In genomic region chr10:83895741-83896150, GRCm38 (mm10) we compare ENCODE assay signal across 9 mouse cellular contexts.
DNase-seq lines count a peak whose midpoint lies in the region; ATAC-seq and TF ChIP-seq lines count a peak whose summit lies in the region.
"Had no signal": no experiment of that assay in that cellular context is flagged by ENCODE, and none has a peak within 500 bp of the region (broad histone marks: within the 10 kb centered on the region; RNA-seq: fewer than 3 reads in every experiment).

No protein-coding gene starts in this region.

- no peak overlapping the region for H3K9ac ChIP-seq in embryonic facial prominence, embryonic 11.5 days (replicated peaks; ENCODE audit: low read length)
- no peak overlapping the region for H3K9ac ChIP-seq in heart, embryonic 11.5 days (ENCODE audit: low read depth, low read length)
- H3K9ac ChIP-seq in lung, postnatal 0 days (replicated peaks; ENCODE audit: low read depth), result no peak overlapping the region
- no peak overlapping the region for H3K9ac ChIP-seq in forebrain, embryonic 13.5 days

- H3K4me1 ChIP-seq in kidney, adult 2 months (ENCODE audit: control insufficient read depth, insufficient read depth, low read length), result no peaks in the 10 kb centered on the region
- peaks cover 4% of the 10 kb centered on the region; the same call in 1 of the 2 replicates for H3K4me1 ChIP-seq in embryonic facial prominence, embryonic 11.5 days (ENCODE audit: control insufficient read depth, insufficient read depth, low read length)
- peaks cover 21% of the 10 kb centered on the region for H3K4me1 ChIP-seq in heart, embryonic 11.5 days (ENCODE audit: control insufficient read depth, insufficient read depth, low read length)
- H3K4me1 ChIP-seq in lung, postnatal 0 days (ENCODE audit: insufficient read depth, low read depth, low read length), result no peaks in the 10 kb centered on the region
- no peaks in the 10 kb centered on the region for H3K4me1 ChIP-seq in forebrain, embryonic 13.5 days

- TF ChIP-seq EP300 in lung, postnatal 0 days (IDR thresholded peaks at IDR 0.05), result no peak

- no peaks in the 10 kb centered on the region for H3K27me3 ChIP-seq in kidney, adult 2 months (replicated peaks; ENCODE audit: control insufficient read depth, insufficient read depth, low read length)
- H3K27me3 ChIP-seq in embryonic facial prominence, embryonic 11.5 days (ENCODE audit: control insufficient read depth, insufficient read depth, low read length), result no peaks in the 10 kb centered on the region
- no peaks in the 10 kb centered on the region for H3K27me3 ChIP-seq in heart, embryonic 11.5 days (ENCODE audit: control insufficient read depth, insufficient read depth, low read length)
- H3K27me3 ChIP-seq in lung, postnatal 0 days (replicated peaks; ENCODE audit: insufficient read depth, low read length), result no peaks in the 10 kb centered on the region
- H3K27me3 ChIP-seq in forebrain, embryonic 13.5 days, result no peaks in the 10 kb centered on the region

- H3K36me3 ChIP-seq in kidney, adult 2 months (ENCODE audit: control insufficient read depth, insufficient read depth, low read length), result no peaks in the 10 kb centered on the region
- no peaks in the 10 kb centered on the region for H3K36me3 ChIP-seq in embryonic facial prominence, embryonic 11.5 days (replicated peaks; ENCODE audit: control insufficient read depth, insufficient read depth, low read depth, low read length)
- H3K36me3 ChIP-seq in heart, embryonic 11.5 days (ENCODE audit: control insufficient read depth, insufficient read depth, low read length), result no peaks in the 10 kb centered on the region
- no peaks in the 10 kb centered on the region for H3K36me3 ChIP-seq in lung, postnatal 0 days (ENCODE audit: insufficient read depth, low read length)
- H3K36me3 ChIP-seq in forebrain, embryonic 13.5 days (ENCODE audit: poor library complexity, severe bottlenecking), result no peaks in the 10 kb centered on the region

- WGBS in kidney, adult 2 months, result 48% methylated on average over 3 of the region's 3 CpGs
- 19% methylated on average over 3 of the region's 3 CpGs for WGBS in embryonic facial prominence, embryonic 11.5 days
- WGBS in heart, embryonic 11.5 days (ENCODE audit: insufficient replicate concordance), result 14% methylated on average over 3 of the region's 3 CpGs
- WGBS in lung, postnatal 0 days, result 46% methylated on average over 3 of the region's 3 CpGs
- 87% methylated on average over 3 of the region's 3 CpGs for WGBS in forebrain, embryonic 13.5 days

- no peak for TF ChIP-seq POLR2A in kidney, adult 2 months (IDR thresholded peaks at IDR 0.05; ENCODE audit: low read depth, low read length)

- peak; percentile 50 for DNase-seq in kidney, postnatal 10 days
- no peak for DNase-seq in kidney, adult 2 months
- peak; percentile 80 for DNase-seq in embryonic facial prominence, embryonic 11.5 days (ENCODE audit: low spot score)
- DNase-seq in lung, postnatal 0 days (ENCODE audit: low spot score), result peak; percentile 76
- no peak for DNase-seq in neural tube, embryonic 10.5 days (ENCODE audit: extremely low spot score, low spot score)
- no peak for DNase-seq in c-Kit-positive CD71-positive TER-119-positive erythroid progenitor cells, embryonic 14.5 days (ENCODE audit: low spot score)

- ATAC-seq in embryonic facial prominence, embryonic 11.5 days (replicated peaks; ENCODE audit: insufficient number of reproducible peaks, low FRiP score, low TSS enrichment, low read depth), result peak; percentile 56; the same call in 1 of the 2 replicates
- ATAC-seq in heart, embryonic 11.5 days (replicated peaks; ENCODE audit: insufficient number of reproducible peaks, low FRiP score, low TSS enrichment), result peak; percentile 65
- ATAC-seq in lung, postnatal 0 days, result peak; percentile 84
- ATAC-seq in forebrain, embryonic 13.5 days, result no peak

- H3K4me2 ChIP-seq in embryonic facial prominence, embryonic 11.5 days (ENCODE audit: low read depth, low read length), result no peak overlapping the region
- H3K4me2 ChIP-seq in heart, embryonic 11.5 days, result 0 out of 2 replicates have a peak overlapping the region, but pooled peaks have one; percentile 9
- H3K4me2 ChIP-seq in lung, postnatal 0 days (replicated peaks; ENCODE audit: low read depth, low read length), result no peak overlapping the region
- H3K4me2 ChIP-seq in forebrain, embryonic 13.5 days, result no peak overlapping the region

- no peak for TF ChIP-seq CTCF in kidney, adult 2 months (conservative IDR thresholded peaks at IDR 0.05; ENCODE audit: insufficient read depth, insufficient read length, low read depth, low read length)
- TF ChIP-seq CTCF in lung, postnatal 0 days (IDR thresholded peaks at IDR 0.05), result no peak

- H3K27ac ChIP-seq in kidney, adult 2 months (ENCODE audit: insufficient read depth, low read depth, low read length), result no peak overlapping the region
- H3K27ac ChIP-seq in embryonic facial prominence, embryonic 11.5 days (replicated peaks; ENCODE audit: low read depth, low read length), result no peak overlapping the region
- H3K27ac ChIP-seq in heart, embryonic 11.5 days (ENCODE audit: low read depth, low read length), result peak overlapping the region; percentile 84
- H3K27ac ChIP-seq in lung, postnatal 0 days (ENCODE audit: low read length), result no peak overlapping the region
- H3K27ac ChIP-seq in forebrain, embryonic 13.5 days, result no peak overlapping the region
- H3K27ac ChIP-seq: macrophage had no signal

- H3K4me3 ChIP-seq in kidney, adult 2 months (ENCODE audit: insufficient read depth, low read depth, low read length), result no peak overlapping the region
- no peak overlapping the region for H3K4me3 ChIP-seq in embryonic facial prominence, embryonic 11.5 days (ENCODE audit: low read depth, low read length)
- no peak overlapping the region for H3K4me3 ChIP-seq in heart, embryonic 11.5 days (ENCODE audit: low read depth, low read length)
- no peak overlapping the region for H3K4me3 ChIP-seq in lung, postnatal 0 days (ENCODE audit: low read depth, low read length)
- H3K4me3 ChIP-seq in forebrain, embryonic 13.5 days, result no peak overlapping the region

- H3K9me3 ChIP-seq in embryonic facial prominence, embryonic 11.5 days (replicated peaks; ENCODE audit: control insufficient read depth, low read length), result no peaks in the 10 kb centered on the region
- no peaks in the 10 kb centered on the region; the same call in 1 of the 2 replicates for H3K9me3 ChIP-seq in heart, embryonic 11.5 days (replicated peaks; ENCODE audit: control insufficient read depth, low read length)
- no peaks in the 10 kb centered on the region for H3K9me3 ChIP-seq in lung, postnatal 0 days (ENCODE audit: low read length)
- H3K9me3 ChIP-seq in forebrain, embryonic 13.5 days (replicated peaks), result no peaks in the 10 kb centered on the region

Comparison
In these comparisons a context has a peak if more than half of its experiments do, and no peak if none do; other contexts are left out.
1. DNase-seq: peak in kidney, postnatal 10 days (single experiment), embryonic facial prominence, embryonic 11.5 days (single experiment) and lung, postnatal 0 days (single experiment); none in kidney, adult 2 months (single experiment), neural tube, embryonic 10.5 days (single experiment) and c-Kit-positive CD71-positive TER-119-positive erythroid progenitor cells, embryonic 14.5 days (single experiment).